Mouse (Mus musculus) forebrain, embryonic 13.5 days (tissue): ENCODE measurements around the gene Gabra6. TPM values are rescaled to one million over a fixed set of nuclear protein-coding genes. Genes with fewer than 3 reads are reported as not detected.

Experiments
- polyA plus RNA-seq: library from polyadenylated mRNA; unstranded; fragments of >200 nt; fragmentation: Nextera tagmentation; extraction: Ambion mirVana; gene quantifications from 2 replicates; pipeline ENCODE4 v1.2.1, GENCODE M21; 2015

Gabra6 gene
- polyA plus RNA-seq, 1 experiment from 2014 or later, result not detected

Other genes with a start within 250 kb of the Gabra6 start
- 2.7 and 6.3 TPM in 2 replicates for gene Gabra1, start 138.1 kb downstream of the Gabra6 start, polyA plus RNA-seq
- 7.8 and 14.1 TPM in 2 replicates for gene Gabrb2, start 98.7 kb upstream of the Gabra6 start, polyA plus RNA-seq